Mouse (Mus musculus) neural tube, embryonic 11.5 days (tissue): ENCODE data around the gene Spred2. TPM values are rescaled to one million over a fixed set of nuclear protein-coding genes. Genes with fewer than 3 reads are reported as not detected.

Source experiments
- ATAC-seq: fragments of 200-750 bp; cut with Nextera tagmentation; 2 replicates; pipeline ENCODE4 v1.8.0; 2017; ENCODE audit warnings: moderate number of reproducible peaks, mild to moderate bottlenecking, moderate TSS enrichment, moderate library complexity; ENCODE audit not compliant: insufficient read depth, low FRiP score, low TSS enrichment
- DNase-seq: peaks from one replicate; pipeline ENCODE4 v3.0.0-alpha.2; 2015; ENCODE audit warnings: low spot score
- H3K27ac ChIP-seq: fragments of 300-500 bp; sonication (generic); 2 replicates; pipeline ENCODE4 v1.5.1; 2014; ENCODE audit warnings: low read depth, mild to moderate bottlenecking, low read length
- H3K27me3 ChIP-seq: fragments of 300-500 bp; sonication (generic); 2 replicates; pipeline ENCODE4 v1.6.1; 2014; ENCODE audit warnings: mild to moderate bottlenecking, low read length, mixed read lengths; ENCODE audit not compliant: control insufficient read depth, insufficient read depth
- H3K36me3 ChIP-seq: fragments of 300-500 bp; sonication (generic); 2 replicates; pipeline ENCODE4 v1.6.1; 2014; ENCODE audit warnings: mild to moderate bottlenecking, low read length, moderate library complexity, mixed read lengths; ENCODE audit not compliant: control insufficient read depth, insufficient read depth
- H3K4me1 ChIP-seq: fragments of 300-500 bp; sonication (generic); 2 replicates; pipeline ENCODE4 v1.6.1; 2014; ENCODE audit warnings: low read length, mixed read lengths; ENCODE audit not compliant: control insufficient read depth, insufficient read depth
- H3K4me2 ChIP-seq: fragments of 300-500 bp; sonication (generic); 2 replicates; pipeline ENCODE4 v1.6.1; 2014; ENCODE audit warnings: low read depth, mild to moderate bottlenecking, moderate library complexity
- H3K4me3 ChIP-seq: fragments of 300-500 bp; sonication (generic); 2 replicates; pipeline ENCODE4 v1.5.1; 2014; ENCODE audit warnings: low read depth, low read length
- H3K9ac ChIP-seq: fragments of 300-500 bp; sonication (generic); 2 replicates; pipeline ENCODE4 v1.6.1; 2014; ENCODE audit warnings: mild to moderate bottlenecking, low read length
- H3K9me3 ChIP-seq: fragments of 300-500 bp; sonication (generic); 2 replicates; pipeline ENCODE4 v1.6.1; 2016; ENCODE audit warnings: low read length; ENCODE audit not compliant: control insufficient read depth
- WGBS: fragments of 180-500 bp; shearing (Covaris S2); extraction: QIAGEN DNeasy Blood & Tissue Kit; methylation state at CpG from one replicate; pipeline ENCODE4 v1.1.7; 2014; 5-methylcytosine and 5-hydroxymethylcytosine counted together
- polyA plus RNA-seq: library from polyadenylated mRNA; unstranded; fragments of >200 nt; fragmentation: Nextera tagmentation; extraction: Ambion mirVana; gene quantifications from 2 replicates; pipeline ENCODE4 v1.2.1, GENCODE M21; 2014

The Spred2 gene
- polyA plus RNA-seq, 1 experiment from 2014 or later = 6.2 TPM

- peaks cover 39% of the 10 kb centered on the region for H3K36me3 ChIP-seq
- ATAC-seq (no peak), DNase-seq (no peak)
Observed at GRCm38 (mm10) chr11:20017937-20018336, 93.8 kb downstream of the Spred2 start.

GRCm38 (mm10) chr11:20018905-20019304 is 94.7 kb downstream of the Spred2 start:
- WGBS = 100% methylated on average over 2 of the region's 2 CpGs
- Histone ChIP-seq H3K9ac (no peak overlapping the region), H3K4me2 (no peak overlapping the region), H3K27me3 (no peaks in the 10 kb centered on the region), H3K27ac (no peak overlapping the region), H3K4me3 (no peak overlapping the region), H3K4me1 (no peaks in the 10 kb centered on the region), H3K36me3 (peaks cover 39% of the 10 kb centered on the region), H3K9me3 (peaks cover 25% of the 10 kb centered on the region)
- DNase-seq (no peak), ATAC-seq (no peak)

More at GRCm38 (mm10) chr11:20017937-20018336, 93.8 kb downstream of the Spred2 start:
- H3K9ac ChIP-seq = no peak overlapping the region
- H3K4me1 ChIP-seq = no peaks in the 10 kb centered on the region
- 93% methylated on average over 13 of the region's 13 CpGs for WGBS
- H3K9me3 ChIP-seq = peaks cover 25% of the 10 kb centered on the region
- H3K4me2 ChIP-seq = no peak overlapping the region
- no peak overlapping the region for H3K27ac ChIP-seq
- no peak overlapping the region for H3K4me3 ChIP-seq
- no peaks in the 10 kb centered on the region for H3K27me3 ChIP-seq

- WGBS = 98% methylated on average over 35 of the region's 35 CpGs
- no peak overlapping the region for H3K9ac ChIP-seq
- ATAC-seq = no peak
- peaks cover 39% of the 10 kb centered on the region for H3K36me3 ChIP-seq
- no peak overlapping the region for H3K4me2 ChIP-seq
- no peaks in the 10 kb centered on the region for H3K4me1 ChIP-seq
- no peak overlapping the region for H3K27ac ChIP-seq
- H3K27me3 ChIP-seq = no peaks in the 10 kb centered on the region
- no peak for DNase-seq
- peaks cover 25% of the 10 kb centered on the region for H3K9me3 ChIP-seq
- no peak overlapping the region for H3K4me3 ChIP-seq
Observed at GRCm38 (mm10) chr11:20020720-20021119, 96.5 kb downstream of the Spred2 start.

GRCm38 (mm10) chr11:20022462-20022861 is 98.3 kb downstream of the Spred2 start:
- Histone ChIP-seq H3K9me3 (peaks cover 25% of the 10 kb centered on the region), H3K4me2 (no peak overlapping the region), H3K9ac (no peak overlapping the region), H3K27ac (no peak overlapping the region), H3K36me3 (peaks cover 37% of the 10 kb centered on the region), H3K4me1 (no peaks in the 10 kb centered on the region), H3K27me3 (no peaks in the 10 kb centered on the region), H3K4me3 (no peak overlapping the region)
- 98% methylated on average over 2 of the region's 2 CpGs for whole genome bisulfite sequencing
- DNase-seq = no peak
- no peak for ATAC-seq

- no peak for DNase-seq
- no peak for ATAC-seq
- 89% methylated on average over 14 of the region's 14 CpGs for WGBS
- peaks cover 25% of the 10 kb centered on the region for H3K9me3 ChIP-seq
- H3K4me3 ChIP-seq = no peak overlapping the region
- peaks cover 33% of the 10 kb centered on the region for H3K36me3 ChIP-seq
- no peaks in the 10 kb centered on the region for H3K27me3 ChIP-seq
- H3K27ac ChIP-seq = no peak overlapping the region
- no peak overlapping the region for H3K9ac ChIP-seq
- no peak overlapping the region for H3K4me2 ChIP-seq
- H3K4me1 ChIP-seq = no peaks in the 10 kb centered on the region
Observed at GRCm38 (mm10) chr11:20022911-20023482, 98.8 kb downstream of the Spred2 start.

- Histone ChIP-seq H3K27ac (no peak overlapping the region), H3K27me3 (no peaks in the 10 kb centered on the region), H3K9me3 (peaks cover 7% of the 10 kb centered on the region), H3K4me2 (no peak overlapping the region), H3K36me3 (peaks cover 7% of the 10 kb centered on the region), H3K9ac (no peak overlapping the region), H3K4me1 (no peaks in the 10 kb centered on the region), H3K4me3 (no peak overlapping the region)
- no peak for DNase-seq
- 55% methylated on average over 11 of the region's 11 CpGs for WGBS
- no peak for ATAC-seq
Observed at GRCm38 (mm10) chr11:20025899-20026298, 101.7 kb downstream of the Spred2 start.

DNA sequence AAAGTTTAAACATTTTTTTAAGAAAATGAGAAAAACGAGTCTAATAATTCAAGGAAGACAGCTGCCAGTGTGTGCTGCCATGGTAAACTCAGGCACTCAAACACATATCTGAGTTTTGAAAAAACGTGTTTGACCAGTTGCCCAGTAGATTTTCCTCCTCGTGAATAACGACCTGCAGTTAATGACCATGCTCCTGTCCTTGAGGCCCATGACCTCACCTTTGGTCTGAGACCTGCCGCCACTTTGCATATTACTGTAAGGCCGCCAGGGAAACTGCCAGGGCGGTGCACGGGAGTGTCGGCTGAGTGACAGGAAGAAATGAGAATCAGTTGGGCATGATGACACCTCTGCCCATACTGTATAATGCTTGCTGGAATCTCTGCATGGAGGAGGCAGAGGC is 103.5 kb downstream of the Spred2 start:
- Histone ChIP-seq H3K9me3 (no peaks in the 10 kb centered on the region), H3K4me3 (no peak overlapping the region), H3K36me3 (no peaks in the 10 kb centered on the region), H3K27me3 (no peaks in the 10 kb centered on the region), H3K4me1 (no peaks in the 10 kb centered on the region), H3K4me2 (no peak overlapping the region), H3K27ac (no peak overlapping the region), H3K9ac (no peak overlapping the region)
- 82% methylated on average over 9 of the region's 9 CpGs for WGBS
- DNase-seq (no peak), ATAC-seq (no peak)

DNA sequence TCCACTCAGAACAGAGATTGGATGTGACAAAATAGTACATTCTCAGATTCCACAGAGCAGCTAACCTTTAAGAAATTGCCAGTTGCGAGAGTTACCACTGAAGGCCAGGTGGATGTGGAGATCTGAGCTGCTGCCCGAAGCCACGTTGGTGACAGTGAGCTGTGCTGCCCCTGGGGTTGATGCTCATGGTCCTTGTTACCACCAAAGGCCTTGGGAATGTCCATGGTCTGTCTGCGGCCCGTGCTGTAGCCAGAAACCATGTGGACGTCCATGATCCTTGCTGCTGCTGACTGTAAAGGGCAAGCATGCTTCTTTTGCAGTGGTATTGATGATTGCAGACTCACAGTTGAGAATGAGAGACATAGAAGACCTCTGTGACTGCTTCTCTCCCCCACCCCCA is 104.2 kb downstream of the Spred2 start:
- WGBS = 85% methylated on average over 6 of the region's 6 CpGs
- DNase-seq = no peak
- no peaks in the 10 kb centered on the region for H3K4me1 ChIP-seq
- ATAC-seq = no peak
- no peak overlapping the region for H3K4me3 ChIP-seq
- no peaks in the 10 kb centered on the region for H3K9me3 ChIP-seq
- H3K4me2 ChIP-seq = no peak overlapping the region
- H3K27ac ChIP-seq = no peak overlapping the region
- H3K27me3 ChIP-seq = no peaks in the 10 kb centered on the region
- no peak overlapping the region for H3K9ac ChIP-seq
- no peaks in the 10 kb centered on the region for H3K36me3 ChIP-seq

GRCm38 (mm10) chr11:20029014-20029413 is 104.8 kb downstream of the Spred2 start:
- Histone ChIP-seq H3K27me3 (no peaks in the 10 kb centered on the region), H3K27ac (no peak overlapping the region), H3K9me3 (no peaks in the 10 kb centered on the region), H3K4me3 (no peak overlapping the region), H3K4me2 (no peak overlapping the region), H3K9ac (no peak overlapping the region), H3K36me3 (no peaks in the 10 kb centered on the region), H3K4me1 (no peaks in the 10 kb centered on the region)
- DNase-seq (no peak), ATAC-seq (no peak)
- WGBS = 94% methylated on average over 4 of the region's 4 CpGs
